Comparison of ENCODE assay signal across 8 mouse cellular contexts in the genomic region with DNA sequence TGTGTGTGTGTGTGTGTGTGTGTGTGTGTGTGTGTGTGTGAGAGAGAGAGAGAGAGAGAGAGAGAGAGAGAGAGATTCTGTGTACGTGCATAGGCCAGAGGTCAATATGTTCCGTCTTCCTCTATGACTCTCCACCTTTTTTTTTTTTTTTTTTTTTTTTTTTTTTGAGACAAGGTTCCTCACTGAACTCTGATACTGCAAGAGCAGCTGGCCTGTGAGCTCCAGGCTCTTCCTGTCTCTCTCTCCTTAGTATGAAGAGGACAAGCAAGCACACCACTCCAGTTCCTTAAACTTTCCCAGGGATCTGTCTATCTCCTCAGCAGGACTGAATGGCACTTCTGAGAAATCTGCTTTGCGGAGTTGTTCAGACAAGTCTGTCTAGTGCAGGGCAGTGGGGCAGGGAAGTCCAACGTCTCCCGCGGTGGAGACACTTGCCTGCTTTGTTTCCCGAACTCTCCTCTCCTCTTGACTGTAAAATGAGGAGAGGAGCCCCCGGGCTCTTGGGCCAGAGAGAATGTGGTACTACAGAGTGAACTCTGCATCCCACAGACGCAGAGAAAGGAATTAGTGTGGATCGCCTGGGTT. TPM values are rescaled to one million over a fixed set of nuclear protein-coding genes. Genes with fewer than 3 reads are reported as not detected.
DNase-seq lines count a peak whose midpoint lies in the region; ATAC-seq and TF ChIP-seq lines count a peak whose summit lies in the region.

No protein-coding gene starts in this region.

- peak overlapping the region; percentile 97 for H3K27ac ChIP-seq in heart, embryonic 15.5 days
- peak overlapping the region; percentile 83 for H3K27ac ChIP-seq in bone marrow macrophage, adult 2 months (ENCODE audit: insufficient read depth, low read depth, low read length)
- H3K27ac ChIP-seq in hindbrain, embryonic 14.5 days, result no peak overlapping the region
- no peak overlapping the region for H3K27ac ChIP-seq in midbrain, embryonic 13.5 days

- peak overlapping the region; percentile 76 for H3K9ac ChIP-seq in heart, embryonic 15.5 days
- 0 out of 2 replicates have a peak overlapping the region, but pooled peaks have one; percentile 29 for H3K9ac ChIP-seq in hindbrain, embryonic 14.5 days
- peak overlapping the region; percentile 54; the same call in 1 of the 2 replicates for H3K9ac ChIP-seq in midbrain, embryonic 13.5 days (replicated peaks)

- H3K27me3 ChIP-seq in heart, embryonic 15.5 days, result no peaks in the 10 kb centered on the region
- H3K27me3 ChIP-seq in hindbrain, embryonic 14.5 days (ENCODE audit: control insufficient read depth, insufficient read depth, low read length), result peaks cover 25% of the 10 kb centered on the region
- H3K27me3 ChIP-seq in midbrain, embryonic 13.5 days, result peaks cover 21% of the 10 kb centered on the region

- peaks cover 39% of the 10 kb centered on the region for H3K4me1 ChIP-seq in heart, embryonic 15.5 days (replicated peaks)
- H3K4me1 ChIP-seq in bone marrow macrophage, adult 2 months (ENCODE audit: control insufficient read depth, insufficient read depth, low read length), result peaks cover 19% of the 10 kb centered on the region
- H3K4me1 ChIP-seq in hindbrain, embryonic 14.5 days (replicated peaks; ENCODE audit: control insufficient read depth, insufficient read depth, low read length), result peaks cover 9% of the 10 kb centered on the region; the same call in 1 of the 2 replicates
- peaks cover 28% of the 10 kb centered on the region for H3K4me1 ChIP-seq in midbrain, embryonic 13.5 days (replicated peaks)

- H3K36me3 ChIP-seq in heart, embryonic 15.5 days, result no peaks in the 10 kb centered on the region
- H3K36me3 ChIP-seq in hindbrain, embryonic 14.5 days (replicated peaks; ENCODE audit: control insufficient read depth, insufficient read depth), result no peaks in the 10 kb centered on the region
- no peaks in the 10 kb centered on the region for H3K36me3 ChIP-seq in midbrain, embryonic 13.5 days

- no peak for TF ChIP-seq POLR2A in bone marrow macrophage, adult 2 months (IDR thresholded peaks at IDR 0.05; ENCODE audit: borderline replicate concordance, low read depth, low read length)

- H3K9me3 ChIP-seq in heart, embryonic 15.5 days (replicated peaks), result no peaks in the 10 kb centered on the region
- H3K9me3 ChIP-seq in hindbrain, embryonic 14.5 days (ENCODE audit: control insufficient read depth, low read length), result no peaks in the 10 kb centered on the region
- no peaks in the 10 kb centered on the region for H3K9me3 ChIP-seq in midbrain, embryonic 13.5 days

- peak overlapping the region; percentile 86 for H3K4me2 ChIP-seq in heart, embryonic 15.5 days
- peak overlapping the region; percentile 48 for H3K4me2 ChIP-seq in hindbrain, embryonic 14.5 days (replicated peaks)
- H3K4me2 ChIP-seq in midbrain, embryonic 13.5 days (replicated peaks), result peak overlapping the region; percentile 74

- peak overlapping the region; percentile 86 for H3K4me3 ChIP-seq in heart, embryonic 15.5 days
- H3K4me3 ChIP-seq in bone marrow macrophage, adult 2 months (ENCODE audit: insufficient read depth, low read length), result peak overlapping the region; percentile 89
- peak overlapping the region; percentile 30 for H3K4me3 ChIP-seq in hindbrain, embryonic 14.5 days (replicated peaks; ENCODE audit: low read length)
- peak overlapping the region; percentile 43 for H3K4me3 ChIP-seq in midbrain, embryonic 13.5 days (replicated peaks)

- no peak for ATAC-seq in heart, embryonic 15.5 days (replicated peaks; ENCODE audit: insufficient number of reproducible peaks, insufficient read depth, low FRiP score, low read depth)
- ATAC-seq in hindbrain, embryonic 14.5 days (ENCODE audit: low FRiP score), result no peak
- no peak for ATAC-seq in midbrain, embryonic 13.5 days

- TF ChIP-seq CTCF in bone marrow macrophage, adult 2 months (IDR thresholded peaks at IDR 0.05; ENCODE audit: low read depth, low read length), result no peak

- WGBS in heart, embryonic 15.5 days, result 6% methylated on average over 10 of the region's 10 CpGs
- 5% methylated on average over 10 of the region's 10 CpGs for WGBS in hindbrain, embryonic 14.5 days
- 2% methylated on average over 10 of the region's 10 CpGs for WGBS in midbrain, embryonic 13.5 days

- no peak for DNase-seq in heart, postnatal 4 days
- DNase-seq in hindbrain, embryonic 14.5 days (ENCODE audit: low spot score), result no peak
- DNase-seq in B cell, adult 2 months, result no peak
- no peak for DNase-seq in layer of hippocampus, postnatal 36 days
- no peak for DNase-seq in cerebellum, postnatal 4 days (ENCODE audit: low spot score in 2 of 2)

RNA-seq across cellular contexts. Expression of a gene that starts 0.7 kb away (rescaled TPM):
- polyA plus RNA-seq in heart, embryonic 15.5 days (2015; fragmentation: Nextera tagmentation; extraction: Ambion mirVana), result 117 and 139 TPM in 2 replicates
- 100 to 1,000 TPM; 200 to 203 TPM for total RNA-seq in heart, postnatal 4 days (2021)
- polyA plus RNA-seq in bone marrow macrophage, adult 2 months (2012; ENCODE audit: insufficient read depth, insufficient read length, missing spikeins), result 134 and 173 TPM in 2 replicates
- 21.7 and 24.2 TPM in 2 replicates for polyA plus RNA-seq in hindbrain, embryonic 14.5 days (2014; fragmentation: Nextera tagmentation; extraction: Ambion mirVana)
- polyA plus RNA-seq in midbrain, embryonic 13.5 days (2015; fragmentation: Nextera tagmentation; extraction: Ambion mirVana), result 37.3 and 41.4 TPM in 2 replicates
- total RNA-seq in layer of hippocampus, postnatal 36 days (2021), result 10 to 100 TPM; 56.8 to 66.3 TPM

RNA-seq across cellular contexts. Expression of a gene that starts 26.0 kb away (rescaled TPM):
- polyA plus RNA-seq in heart, embryonic 15.5 days (2015; fragmentation: Nextera tagmentation; extraction: Ambion mirVana), result 1.1 and 12.9 TPM in 2 replicates
- total RNA-seq in heart, postnatal 4 days (2021), result 1 to 10 TPM in 1 of 2 experiments, under 1 TPM in 1; 0.60 to 1.3 TPM
- not detected in 2 replicates for polyA plus RNA-seq in bone marrow macrophage, adult 2 months (2012; ENCODE audit: insufficient read depth, insufficient read length, missing spikeins)
- 77.9 and 79.5 TPM in 2 replicates for polyA plus RNA-seq in hindbrain, embryonic 14.5 days (2014; fragmentation: Nextera tagmentation; extraction: Ambion mirVana)
- polyA plus RNA-seq in midbrain, embryonic 13.5 days (2015; fragmentation: Nextera tagmentation; extraction: Ambion mirVana), result 7.5 and 8.2 TPM in 2 replicates
- total RNA-seq in layer of hippocampus, postnatal 36 days (2021), result 1 to 10 TPM in 1 of 2 experiments, under 1 TPM in 1; 0.82 to 2.2 TPM

RNA-seq across cellular contexts. Expression of a gene that starts 45.4 kb away (rescaled TPM):
- polyA plus RNA-seq in heart, embryonic 15.5 days (2015; fragmentation: Nextera tagmentation; extraction: Ambion mirVana), result 26.8 and 27.9 TPM in 2 replicates
- total RNA-seq in heart, postnatal 4 days (2021), result 10 to 100 TPM; 17.8 to 18.7 TPM
- polyA plus RNA-seq in bone marrow macrophage, adult 2 months (2012; ENCODE audit: insufficient read depth, insufficient read length, missing spikeins), result 15.6 and 18.3 TPM in 2 replicates
- 3.7 and 4.0 TPM in 2 replicates for polyA plus RNA-seq in hindbrain, embryonic 14.5 days (2014; fragmentation: Nextera tagmentation; extraction: Ambion mirVana)
- polyA plus RNA-seq in midbrain, embryonic 13.5 days (2015; fragmentation: Nextera tagmentation; extraction: Ambion mirVana), result 13.3 and 14.6 TPM in 2 replicates
- total RNA-seq in layer of hippocampus, postnatal 36 days (2021), result under 1 TPM; 0.38 to 0.40 TPM

RNA-seq across cellular contexts. Expression of a gene that starts 58.7 kb away (rescaled TPM):
- polyA plus RNA-seq in heart, embryonic 15.5 days (2015; fragmentation: Nextera tagmentation; extraction: Ambion mirVana), result 0.15 and 0.26 TPM in 2 replicates
- total RNA-seq in heart, postnatal 4 days (2021), result under 1 TPM in 1 of 2 experiments, not detected in 1; 0.19 TPM
- not detected in 2 replicates for polyA plus RNA-seq in bone marrow macrophage, adult 2 months (2012; ENCODE audit: insufficient read depth, insufficient read length, missing spikeins)
- 4.7 and 6.6 TPM in 2 replicates for polyA plus RNA-seq in hindbrain, embryonic 14.5 days (2014; fragmentation: Nextera tagmentation; extraction: Ambion mirVana)
- 10.1 and 13.7 TPM in 2 replicates for polyA plus RNA-seq in midbrain, embryonic 13.5 days (2015; fragmentation: Nextera tagmentation; extraction: Ambion mirVana)
- total RNA-seq in layer of hippocampus, postnatal 36 days (2021), result under 1 TPM in 1 of 2 experiments, not detected in 1; 0.30 TPM

Comparison
In these comparisons a context has a peak if more than half of its experiments do, and no peak if none do; other contexts are left out.
1. H3K27ac ChIP-seq: peak in heart, embryonic 15.5 days (single experiment) and bone marrow macrophage, adult 2 months (single experiment); none in hindbrain, embryonic 14.5 days (single experiment) and midbrain, embryonic 13.5 days (single experiment).
2. H3K4me3 ChIP-seq: peak in every context shown above with its lines; median percentile 89 in bone marrow macrophage, adult 2 months; 86 in heart, embryonic 15.5 days; 43 in midbrain, embryonic 13.5 days; 30 in hindbrain, embryonic 14.5 days.
3. Peak in every context shown above with its lines, with median percentiles within 50 percentile points of each other: H3K4me2 ChIP-seq and H3K9ac ChIP-seq.